Mouse (Mus musculus) MEL (cell line): ENCODE measurements at regions not wholly inside any gene's neighbourhood (a gene's known extent, or its start where the extent isn't known, plus 50 kb on each side); places are given as distances from the start of the nearest gene placed in this dataset.

Source experiments
- CTCF ChIP-seq, 3 experiments: IDR thresholded peaks in 2 of 3; conservative IDR thresholded peaks in 1 of 3; 2 replicates each; pipeline ENCODE4 v1.5.1; 2011 to 2012; ENCODE audit warnings: low read length in 3 of 3, low read depth in 2 of 3, mild to moderate bottlenecking in 2 of 3, improper control_type of control experiment in 1 of 3, inconsistent platforms in 1 of 3, mixed read lengths in 1 of 3, moderate library complexity in 1 of 3; ENCODE audit not compliant: control insufficient read depth in 1 of 3, insufficient read depth in 1 of 3, poor library complexity in 1 of 3, severe bottlenecking in 1 of 3
- ELF1 ChIP-seq: IDR thresholded peaks from 2 replicates; pipeline ENCODE4 v1.6.1; 2014; ENCODE audit warnings: low read depth, mild to moderate bottlenecking, inconsistent platforms, low read length, improper control_type of control experiment, moderate library complexity
- ETS1 ChIP-seq: IDR thresholded peaks from 2 replicates; pipeline ENCODE4 v1.6.1; 2012; ENCODE audit warnings: low read depth, mild to moderate bottlenecking, inconsistent platforms, low read length, improper control_type of control experiment, moderate library complexity
- GATA1 ChIP-seq: IDR thresholded peaks from 2 replicates; pipeline ENCODE4 v1.6.1; 2011; ENCODE audit warnings: low read depth, low read length, improper control_type of control experiment
- JUND ChIP-seq: IDR thresholded peaks from 2 replicates; pipeline ENCODE4 v1.6.1; 2011; ENCODE audit warnings: low read depth, mild to moderate bottlenecking, improper control_type of control experiment, low read length
- MAFK ChIP-seq: IDR thresholded peaks from 2 replicates; pipeline ENCODE4 v1.6.1; 2011; ENCODE audit warnings: low read depth, mild to moderate bottlenecking, low read length, improper control_type of control experiment, borderline replicate concordance
- POLR2A ChIP-seq, 2 experiments: IDR thresholded peaks; 2 replicates each; pipeline ENCODE4 v1.6.1; 2011 to 2012; ENCODE audit warnings: low read length in 2 of 2, mild to moderate bottlenecking in 2 of 2, control low read depth in 1 of 2, improper control_type of control experiment in 1 of 2, low read depth in 1 of 2, moderate library complexity in 1 of 2; ENCODE audit not compliant: control insufficient read depth in 1 of 2, insufficient read depth in 1 of 2, poor library complexity in 1 of 2
- POLR2AphosphoS5 ChIP-seq: IDR thresholded peaks from 2 replicates; pipeline ENCODE4 v1.6.1; 2012; ENCODE audit warnings: low read depth, borderline replicate concordance, mild to moderate bottlenecking, inconsistent platforms, low read length, moderate library complexity, mixed read lengths
- TBP ChIP-seq: IDR thresholded peaks from 2 replicates; pipeline ENCODE4 v1.8.0; 2011; ENCODE audit warnings: low read depth, low read length, improper control_type of control experiment
- USF1 ChIP-seq: IDR thresholded peaks from 2 replicates; pipeline ENCODE4 v1.6.1; 2014; ENCODE audit warnings: low read depth, mild to moderate bottlenecking, inconsistent platforms, low read length, improper control_type of control experiment, moderate library complexity
- ZC3H11A ChIP-seq: IDR thresholded peaks from 2 replicates; pipeline ENCODE4 v1.6.1; 2012; ENCODE audit warnings: low read depth, mild to moderate bottlenecking, inconsistent platforms, low read length, improper control_type of control experiment
- ZKSCAN1 ChIP-seq: IDR thresholded peaks from 2 replicates; pipeline ENCODE4 v1.6.1; 2012; ENCODE audit warnings: low read depth, mild to moderate bottlenecking, inconsistent platforms, low read length, improper control_type of control experiment, moderate library complexity
- ZNF384 ChIP-seq: IDR thresholded peaks from 2 replicates; pipeline ENCODE4 v1.6.1; 2012; ENCODE audit warnings: low read depth, mild to moderate bottlenecking, inconsistent platforms, low read length, improper control_type of control experiment

- TF ChIP-seq CTCF (IDR thresholded peaks at IDR 0.05 in 2 of 3, conservative IDR thresholded peaks at IDR 0.05 in 1 of 3; ENCODE audit: control insufficient read depth in 1 of 3, insufficient read depth in 1 of 3, low read depth in 2 of 3, low read length in 3 of 3, poor library complexity in 1 of 3, severe bottlenecking in 1 of 3), result no peak
- no peak for TF ChIP-seq ZNF384
- TF ChIP-seq TBP, result no peak
- TF ChIP-seq MAFK, result no peak
- no peak for TF ChIP-seq ZKSCAN1
- TF ChIP-seq ELF1, result no peak
- TF ChIP-seq POLR2A (IDR thresholded peaks at IDR 0.05; ENCODE audit: control insufficient read depth in 1 of 2, insufficient read depth in 1 of 2, low read depth in 1 of 2, low read length in 2 of 2, poor library complexity in 1 of 2), result no peak
- TF ChIP-seq ZC3H11A, result no peak
- TF ChIP-seq POLR2AphosphoS5, result no peak
- TF ChIP-seq GATA1, result no peak
- TF ChIP-seq JUND, result no peak
- TF ChIP-seq USF1, result no peak
- no peak for TF ChIP-seq ETS1
These were observed 250.8 kb upstream of the Gadl1 start for GRCm38 (mm10) chr9:115658477-115658876.
